Mouse (Mus musculus) neural tube, embryonic 14.5 days (tissue): ENCODE measurements around the gene Greb1. TPM values are rescaled to one million over a fixed set of nuclear protein-coding genes. Genes with fewer than 3 reads are reported as not detected.
A peak's percentile ranks its signal among the peaks of the same experiment; 100 is the strongest.

Experiments used
- ATAC-seq: fragments of 200-750 bp; cut with Nextera tagmentation; 2 replicates; pipeline ENCODE4 v1.8.0; 2017; ENCODE audit warnings: low read depth, mild to moderate bottlenecking, moderate TSS enrichment, moderate library complexity
- H3K27ac ChIP-seq: fragments of 300-500 bp; sonication (generic); 2 replicates; pipeline ENCODE4 v1.5.1; 2014; ENCODE audit warnings: low read depth, mild to moderate bottlenecking, control low read depth, low read length, moderate library complexity, mixed read lengths
- H3K27me3 ChIP-seq: fragments of 300-500 bp; sonication (generic); 2 replicates; pipeline ENCODE4 v1.6.1; 2014; ENCODE audit warnings: low read length; ENCODE audit not compliant: control insufficient read depth, insufficient read depth
- H3K36me3 ChIP-seq: fragments of 300-500 bp; sonication (generic); 2 replicates; pipeline ENCODE4 v1.6.1; 2014; ENCODE audit warnings: low read length, mixed read lengths; ENCODE audit not compliant: control insufficient read depth, insufficient read depth
- H3K4me1 ChIP-seq: fragments of 300-500 bp; sonication (generic); 2 replicates; pipeline ENCODE4 v1.6.1; 2014; ENCODE audit warnings: low read length; ENCODE audit not compliant: control insufficient read depth, insufficient read depth
- H3K4me2 ChIP-seq: fragments of 300-500 bp; sonication (generic); 2 replicates; pipeline ENCODE4 v1.6.1; 2014; ENCODE audit warnings: mild to moderate bottlenecking, low read depth, low read length, control low read depth
- H3K4me3 ChIP-seq: fragments of 300-500 bp; sonication (generic); 2 replicates; pipeline ENCODE4 v1.5.1; 2014; ENCODE audit warnings: low read depth, low read length, control low read depth, mixed read lengths
- H3K9ac ChIP-seq: fragments of 300-500 bp; sonication (generic); replicated peaks from 2 replicates; pipeline ENCODE4 v1.6.1; 2014; ENCODE audit warnings: low read depth, mild to moderate bottlenecking, control low read depth, low read length, mixed read lengths
- H3K9me3 ChIP-seq: fragments of 300-500 bp; sonication (generic); 2 replicates; pipeline ENCODE4 v1.6.1; 2016; ENCODE audit warnings: low read length; ENCODE audit not compliant: control insufficient read depth
- WGBS: fragments of 180-500 bp; shearing (Covaris S2); extraction: QIAGEN DNeasy Blood & Tissue Kit; methylation state at CpG from one replicate; pipeline ENCODE4 v1.1.7; 2014; 5-methylcytosine and 5-hydroxymethylcytosine counted together
- polyA plus RNA-seq: library from polyadenylated mRNA; unstranded; fragments of >200 nt; fragmentation: Nextera tagmentation; extraction: Ambion mirVana; gene quantifications from 2 replicates; pipeline ENCODE4 v1.2.1, GENCODE M21; 2014

The Greb1 gene
- polyA plus RNA-seq = 1.3 and 1.8 TPM in 2 replicates

DNA sequence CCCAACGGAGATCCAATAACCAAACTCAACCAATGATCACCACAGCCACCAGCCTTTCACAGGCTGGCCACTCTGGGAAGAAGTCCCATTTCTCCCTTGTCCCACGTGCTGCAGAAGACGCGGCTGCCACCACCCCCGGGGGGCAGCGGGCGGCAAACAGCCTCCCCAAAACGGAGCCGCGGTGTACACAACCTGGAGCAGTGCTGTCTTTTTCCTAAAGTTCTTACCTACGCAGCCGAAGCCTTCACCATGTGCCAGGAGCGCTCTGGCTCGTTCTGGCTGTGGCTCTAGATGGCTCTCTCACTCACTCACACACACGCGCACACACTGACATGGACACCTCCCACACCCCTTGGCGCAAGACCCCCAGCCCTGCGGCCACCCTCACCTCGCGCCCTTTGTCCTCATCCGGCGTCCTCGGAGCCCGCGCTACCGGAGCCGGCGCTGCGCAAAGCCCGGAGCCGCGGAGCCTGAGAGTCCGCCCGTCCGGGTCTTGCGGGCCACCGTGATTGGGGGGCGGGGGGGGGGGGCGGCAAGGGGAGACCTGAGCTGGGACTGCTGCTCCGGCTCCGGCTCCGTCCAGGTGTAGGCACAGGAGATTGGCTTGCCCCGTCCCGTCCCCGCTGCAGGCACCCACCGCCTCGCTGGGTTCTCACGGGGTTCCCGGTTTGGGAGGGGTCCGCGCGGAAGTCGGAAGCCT is at the start of gene Greb1:
Greb1 (minus strand) TSS at position 628 of the 700 bp plus-strand sequence.
- Histone ChIP-seq H3K9me3 (no peaks in the 10 kb centered on the region), H3K4me3 (peak within 1 kb of the TSS; percentile 53), H3K4me2 (peak within 1 kb of the TSS; percentile 99), H3K4me1 (no peaks in the 10 kb centered on the region), H3K27me3 (no peaks in the 10 kb centered on the region), H3K9ac (peak within 1 kb of the TSS; percentile 57), H3K27ac (no peak within 1 kb of the TSS), H3K36me3 (no peaks in the 10 kb centered on the region)
- WGBS = under 1% methylated on average over 44 of the region's 53 CpGs
- ATAC-seq = peak; percentile 77

- ATAC-seq = no peak
- Histone ChIP-seq H3K4me2 (no peak overlapping the region), H3K9me3 (no peaks in the 10 kb centered on the region), H3K27ac (no peak overlapping the region), H3K4me1 (no peaks in the 10 kb centered on the region), H3K4me3 (no peak overlapping the region), H3K27me3 (no peaks in the 10 kb centered on the region), H3K36me3 (no peaks in the 10 kb centered on the region), H3K9ac (no peak overlapping the region)
- WGBS = 60% methylated on average over 2 of the region's 2 CpGs
These were observed 49.1 kb upstream of the Greb1 start for GRCm38 (mm10) chr12:16849821-16850220.

DNA sequence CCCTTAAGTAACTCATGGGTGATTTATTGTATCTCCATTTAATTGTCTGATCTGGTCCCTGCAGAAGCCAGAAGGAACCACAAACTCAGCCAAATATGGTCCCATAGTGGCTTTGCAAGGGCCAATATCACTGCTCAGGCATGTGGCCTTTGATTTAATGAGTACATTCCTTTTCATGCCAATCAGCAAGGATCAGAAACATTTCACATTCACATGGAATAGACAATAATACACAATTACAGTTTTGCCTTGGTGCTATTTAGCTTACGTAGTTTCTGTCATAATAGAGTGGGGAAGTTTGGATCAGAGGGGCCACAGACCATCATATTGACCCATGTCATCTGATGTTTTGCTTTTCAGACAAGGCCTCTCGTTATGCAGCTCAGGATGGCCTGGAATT is 47.8 kb upstream of the Greb1 start:
- Histone ChIP-seq H3K9me3 (no peaks in the 10 kb centered on the region), H3K4me3 (no peak overlapping the region), H3K4me2 (no peak overlapping the region), H3K27me3 (no peaks in the 10 kb centered on the region), H3K4me1 (no peaks in the 10 kb centered on the region), H3K36me3 (no peaks in the 10 kb centered on the region), H3K27ac (no peak overlapping the region), H3K9ac (no peak overlapping the region)
- WGBS = 88% methylated on average over 2 of the region's 2 CpGs
- no peak for ATAC-seq

DNA sequence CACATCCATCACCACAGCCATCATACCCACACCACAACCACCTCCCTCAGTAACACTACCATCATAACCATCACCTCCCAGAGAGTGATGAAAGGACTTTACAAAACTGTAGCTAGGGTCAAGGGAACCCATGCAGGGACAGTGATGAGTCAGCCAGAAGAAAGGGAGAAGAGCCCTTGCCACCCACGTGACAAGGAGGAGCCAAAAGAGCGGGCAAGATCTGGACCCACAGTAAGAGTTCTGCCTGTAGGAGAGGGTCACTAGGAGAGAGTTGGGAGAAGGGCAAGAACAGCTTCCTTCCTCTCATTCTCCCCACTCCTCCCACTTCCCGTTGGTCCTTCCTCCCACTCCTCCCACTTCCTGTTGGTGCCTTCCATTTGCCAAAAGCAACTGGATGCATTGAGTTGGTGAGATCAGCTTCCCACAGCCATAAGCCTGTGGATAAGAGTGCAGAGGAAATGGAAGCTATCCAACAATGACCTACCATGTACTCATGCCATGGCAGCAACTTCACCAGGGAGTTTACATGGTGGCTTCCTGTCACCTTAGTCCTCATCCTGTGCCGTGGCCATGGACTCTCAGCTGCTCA is 46.6 kb upstream of the Greb1 start:
- Histone ChIP-seq H3K27ac (no peak overlapping the region), H3K36me3 (no peaks in the 10 kb centered on the region), H3K4me3 (no peak overlapping the region), H3K4me2 (no peak overlapping the region), H3K9me3 (no peaks in the 10 kb centered on the region), H3K27me3 (no peaks in the 10 kb centered on the region), H3K9ac (no peak overlapping the region), H3K4me1 (no peaks in the 10 kb centered on the region)
- 84% methylated on average over 4 of the region's 4 CpGs for WGBS
- ATAC-seq = no peak

- WGBS = 76% methylated on average over 12 of the region's 14 CpGs
- no peak overlapping the region for H3K27ac ChIP-seq
- no peaks in the 10 kb centered on the region for H3K9me3 ChIP-seq
- no peaks in the 10 kb centered on the region for H3K27me3 ChIP-seq
- H3K4me2 ChIP-seq = no peak overlapping the region
- ATAC-seq = no peak
- no peaks in the 10 kb centered on the region for H3K36me3 ChIP-seq
- no peak overlapping the region for H3K4me3 ChIP-seq
- no peaks in the 10 kb centered on the region for H3K4me1 ChIP-seq
- H3K9ac ChIP-seq = no peak overlapping the region
These were observed 44.2 kb upstream of the Greb1 start for GRCm38 (mm10) chr12:16844623-16845592.

- ATAC-seq = no peak
- 82% methylated on average over 8 of the region's 8 CpGs for WGBS
- H3K27me3 ChIP-seq = no peaks in the 10 kb centered on the region
- no peak overlapping the region for H3K27ac ChIP-seq
- no peaks in the 10 kb centered on the region; the same call in 1 of the 2 replicates for H3K9me3 ChIP-seq
- no peak overlapping the region for H3K4me2 ChIP-seq
- H3K4me3 ChIP-seq = no peak overlapping the region
- H3K36me3 ChIP-seq = no peaks in the 10 kb centered on the region
- no peak overlapping the region for H3K9ac ChIP-seq
- H3K4me1 ChIP-seq = no peaks in the 10 kb centered on the region
These were observed 40.4 kb upstream of the Greb1 start for GRCm38 (mm10) chr12:16840842-16841782.

DNA sequence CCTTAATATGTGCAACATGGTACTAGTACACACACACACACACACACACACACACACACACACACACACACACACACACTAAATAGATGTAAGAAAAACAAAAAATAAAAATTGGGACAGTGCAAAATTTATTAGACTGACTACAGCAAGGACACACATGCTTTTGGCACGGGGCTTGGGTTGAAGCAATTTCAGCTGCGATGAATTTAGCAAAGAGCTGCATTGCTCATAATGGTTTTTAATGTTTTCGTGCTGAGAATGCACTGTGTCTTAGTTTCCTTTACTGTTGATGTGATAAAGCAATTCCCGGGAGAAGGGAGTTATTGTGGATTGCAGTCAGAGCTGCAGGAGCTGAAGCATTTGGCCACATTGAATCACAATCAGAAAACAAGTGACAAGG is 37.1 kb upstream of the Greb1 start:
- Histone ChIP-seq H3K9ac (no peak overlapping the region), H3K4me1 (no peaks in the 10 kb centered on the region), H3K27me3 (no peaks in the 10 kb centered on the region), H3K36me3 (no peaks in the 10 kb centered on the region), H3K4me2 (no peak overlapping the region), H3K9me3 (no peaks in the 10 kb centered on the region; the same call in 1 of the 2 replicates), H3K4me3 (no peak overlapping the region), H3K27ac (no peak overlapping the region)
- no peak for ATAC-seq
- WGBS = 92% methylated on average over 4 of the region's 4 CpGs

DNA sequence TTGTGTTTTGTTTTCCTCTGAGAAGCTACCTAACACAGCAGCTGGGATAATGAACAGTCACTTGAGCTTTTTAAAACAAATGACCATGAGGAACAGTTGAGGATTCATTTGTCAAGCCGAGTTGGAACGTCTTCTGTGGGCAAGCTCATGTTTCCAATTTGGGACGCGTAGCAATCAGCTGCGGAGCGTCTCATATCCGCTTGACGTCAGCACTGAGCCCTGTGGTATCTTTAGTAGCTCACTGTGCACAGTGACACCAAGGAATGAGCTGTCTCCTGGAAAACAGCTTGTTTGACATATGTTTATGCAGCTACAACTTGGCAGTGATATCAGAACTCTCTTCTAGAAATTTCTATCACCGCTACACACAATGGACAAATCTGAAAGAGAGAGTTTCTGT is 35.5 kb upstream of the Greb1 start:
- H3K4me2 ChIP-seq = no peak overlapping the region
- WGBS = 81% methylated on average over 9 of the region's 9 CpGs

More for the DNA sequence above, 35.5 kb upstream of the Greb1 start:
- Histone ChIP-seq H3K9ac (no peak overlapping the region), H3K4me3 (no peak overlapping the region), H3K9me3 (no peaks in the 10 kb centered on the region; the same call in 1 of the 2 replicates), H3K4me1 (no peaks in the 10 kb centered on the region), H3K27me3 (no peaks in the 10 kb centered on the region), H3K27ac (no peak overlapping the region), H3K36me3 (no peaks in the 10 kb centered on the region)
- ATAC-seq = no peak
